Mouse (Mus musculus): Measurements from ENCODE around the gene Kat6b.

DNA sequence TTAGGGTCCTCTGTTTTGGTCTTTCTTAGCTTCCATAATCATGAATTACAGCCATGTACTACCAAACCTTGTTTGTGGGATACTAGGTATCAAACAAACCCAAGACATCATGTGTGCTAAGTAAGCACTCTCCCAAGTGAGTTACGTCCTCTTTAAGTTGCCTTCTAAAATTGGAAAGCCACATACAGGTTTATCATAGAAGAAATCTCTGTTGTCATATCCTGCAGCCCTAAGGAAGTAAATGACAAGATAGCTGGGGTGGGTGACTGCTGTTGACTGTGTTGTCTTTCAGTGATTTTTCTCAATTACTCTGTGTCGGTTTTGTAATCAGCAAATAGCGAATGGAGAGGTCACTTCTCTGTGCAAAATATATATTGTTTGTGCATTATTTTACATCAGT is 58.5 kb downstream of the Kat6b start:
- TF ChIP-seq POLR2A (IDR thresholded peaks at IDR 0.05; ENCODE audit: insufficient read length, low read depth) (no peak), MYOD1 (IDR thresholded peaks at IDR 0.05; ENCODE audit: control insufficient read depth in 1 of 3, insufficient read length in 2 of 3, low read depth in 2 of 3) (no peak), MYOG (IDR thresholded peaks at IDR 0.05; ENCODE audit: control insufficient read depth in 1 of 3, insufficient read depth in 1 of 3, insufficient read length in 2 of 3, low read depth in 2 of 3) (no peak), TCF12 (IDR thresholded peaks at IDR 0.05; ENCODE audit: insufficient read depth, poor library complexity, severe bottlenecking) (no peak)

Measured in myocyte (in vitro differentiated cells).